Mouse (Mus musculus) thymus, postnatal 25 days (tissue): Measurements from ENCODE around the gene Spns2.

Source experiments
- DNase-seq: peaks from one replicate; pipeline ENCODE4 v3.0.0; 2022

Spns2 gene

GRCm38 (mm10) chr11:72497367-72497766, 7.7 kb upstream of the Spns2 start:
- DNase-seq, result no peak

GRCm38 (mm10) chr11:72496775-72497174, 7.1 kb upstream of the Spns2 start:
- DNase-seq, result no peak

- DNase-seq, result no peak
Observed at GRCm38 (mm10) chr11:72496066-72496465, 6.4 kb upstream of the Spns2 start.

- no peak for DNase-seq
Observed at GRCm38 (mm10) chr11:72494046-72494988, 4.6 kb upstream of the Spns2 start.

- no peak for DNase-seq
Observed at GRCm38 (mm10) chr11:72491130-72491960, 1.6 kb upstream of the Spns2 start.

- peak; percentile 5 for DNase-seq
Observed at GRCm38 (mm10) chr11:72489397-72489796, 307 bp downstream of the Spns2 start.

GRCm38 (mm10) chr11:72488753-72489271, 892 bp downstream of the Spns2 start:
- DNase-seq, result no peak

- DNase-seq, result no peak
Observed at GRCm38 (mm10) chr11:72487739-72488138, 2.0 kb downstream of the Spns2 start.

GRCm38 (mm10) chr11:72487171-72487570, 2.5 kb downstream of the Spns2 start:
- no peak for DNase-seq

- DNase-seq, result no peak
Observed at GRCm38 (mm10) chr11:72485960-72486359, 3.7 kb downstream of the Spns2 start.

- no peak for DNase-seq
Observed at GRCm38 (mm10) chr11:72485157-72485556, 4.5 kb downstream of the Spns2 start.

GRCm38 (mm10) chr11:72484549-72484948, 5.2 kb downstream of the Spns2 start:
- DNase-seq, result no peak

- no peak for DNase-seq
Observed at GRCm38 (mm10) chr11:72481952-72482351, 7.8 kb downstream of the Spns2 start.

- no peak for DNase-seq
Observed at GRCm38 (mm10) chr11:72481313-72481712, 8.4 kb downstream of the Spns2 start.

- no peak for DNase-seq
Observed at GRCm38 (mm10) chr11:72479499-72479898, 10.2 kb downstream of the Spns2 start.

- DNase-seq, result no peak
Observed at GRCm38 (mm10) chr11:72478228-72478627, 11.5 kb downstream of the Spns2 start.

- no peak for DNase-seq
Observed at GRCm38 (mm10) chr11:72477653-72478052, 12.1 kb downstream of the Spns2 start.

- no peak for DNase-seq
Observed at GRCm38 (mm10) chr11:72477182-72477581, 12.5 kb downstream of the Spns2 start.

- no peak for DNase-seq
Observed at GRCm38 (mm10) chr11:72476074-72476625, 13.6 kb downstream of the Spns2 start.

GRCm38 (mm10) chr11:72475408-72475807, 14.3 kb downstream of the Spns2 start:
- DNase-seq, result no peak

- DNase-seq, result no peak
Observed at GRCm38 (mm10) chr11:72474926-72475325, 14.8 kb downstream of the Spns2 start.

GRCm38 (mm10) chr11:72473540-72473939, 16.2 kb downstream of the Spns2 start:
- no peak for DNase-seq

GRCm38 (mm10) chr11:72471381-72471780, 18.3 kb downstream of the Spns2 start:
- DNase-seq, result no peak
